Mouse (Mus musculus) cerebellum, postnatal 36 days (tissue): Measurements from ENCODE around the gene Rab5c.
A peak's percentile ranks its signal among the peaks of the same experiment; 100 is the strongest.

ENCODE experiments used
- DNase-seq, 2 experiments: peaks; one replicate each; pipeline ENCODE4 v3.0.0; 2021 to 2022; ENCODE audit warnings: mixed read lengths in 2 of 2

Gene Rab5c

DNA sequence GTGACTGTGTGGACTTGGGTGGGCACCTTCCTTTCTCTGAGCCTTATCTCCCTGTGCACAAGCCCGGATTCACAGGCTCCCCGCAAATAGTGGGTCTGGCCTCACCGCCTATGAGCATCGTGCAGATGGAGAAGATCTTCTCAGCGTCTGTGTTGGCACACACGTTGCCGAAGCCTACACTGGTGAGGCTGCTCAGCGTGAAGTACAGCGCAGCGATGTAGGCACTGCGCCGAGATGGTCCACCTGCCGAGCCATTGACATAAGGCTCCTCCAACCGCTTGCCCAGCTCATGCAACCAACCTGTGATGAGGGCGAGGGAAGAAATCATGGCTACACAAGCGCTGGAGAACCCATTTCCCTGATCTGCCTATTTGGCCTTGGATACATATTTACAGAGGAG is 12.1 kb upstream of the Rab5c start:
- no peak for DNase-seq

DNA sequence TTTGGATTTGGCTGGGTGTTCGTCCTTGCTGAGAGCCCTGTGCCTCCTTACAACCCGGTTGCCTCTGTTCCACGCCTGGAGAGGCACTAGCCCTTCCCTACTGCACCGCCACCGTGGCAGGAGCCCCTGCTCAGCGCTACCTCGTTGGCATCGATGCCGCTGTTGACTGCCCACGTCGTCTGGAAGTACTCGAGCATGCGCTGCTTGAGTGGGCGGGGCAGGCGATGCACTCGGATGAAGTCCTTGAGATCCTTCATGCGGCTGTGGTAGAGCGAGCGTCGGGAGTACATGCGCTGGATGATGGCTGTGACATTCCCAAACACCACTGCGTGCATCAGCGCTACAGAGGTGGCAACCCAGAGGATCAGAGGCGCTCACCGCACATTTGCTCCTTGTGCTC is 11.5 kb upstream of the Rab5c start:
- no peak for DNase-seq

DNA sequence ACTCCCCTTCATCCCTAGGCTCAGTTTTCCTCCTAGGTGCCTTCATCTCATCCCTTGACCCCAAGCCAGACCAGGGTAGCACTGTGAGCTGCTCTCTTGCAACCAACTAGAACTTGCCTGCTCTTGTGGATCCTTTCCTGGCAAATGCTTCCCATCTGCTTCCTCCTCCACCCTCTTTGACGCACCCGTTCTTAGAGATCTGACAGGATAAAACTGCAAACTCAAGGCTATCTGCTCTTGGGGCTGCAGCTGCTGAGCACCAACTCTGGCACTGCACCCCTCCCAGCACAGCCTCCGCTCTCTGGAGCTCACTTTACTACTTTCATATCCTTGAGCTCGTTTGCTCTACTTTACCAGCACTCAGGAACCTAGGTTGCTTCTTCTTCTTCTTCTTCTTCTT is 10.6 kb upstream of the Rab5c start:
- DNase-seq, result no peak

DNA sequence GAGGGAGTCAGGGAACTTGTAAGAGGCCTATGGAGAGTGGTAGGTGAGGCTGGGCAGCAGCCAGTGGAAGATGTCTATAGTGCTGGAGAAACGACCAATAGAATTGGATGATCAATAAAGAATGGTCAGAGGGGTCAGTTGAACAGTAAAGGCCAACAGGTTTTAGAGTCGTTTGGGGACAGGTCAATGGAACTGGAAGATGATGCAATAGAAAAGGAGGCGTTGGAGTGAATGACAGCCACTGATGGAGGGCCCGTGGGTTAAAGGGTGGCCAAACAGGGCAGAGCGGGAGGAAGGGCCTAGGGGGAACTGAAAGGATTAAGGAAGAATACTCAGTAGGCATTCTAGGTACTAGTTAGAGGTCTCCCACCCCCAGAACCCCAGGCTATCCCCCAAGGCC is 9.1 kb upstream of the Rab5c start:
- no peak for DNase-seq

DNA sequence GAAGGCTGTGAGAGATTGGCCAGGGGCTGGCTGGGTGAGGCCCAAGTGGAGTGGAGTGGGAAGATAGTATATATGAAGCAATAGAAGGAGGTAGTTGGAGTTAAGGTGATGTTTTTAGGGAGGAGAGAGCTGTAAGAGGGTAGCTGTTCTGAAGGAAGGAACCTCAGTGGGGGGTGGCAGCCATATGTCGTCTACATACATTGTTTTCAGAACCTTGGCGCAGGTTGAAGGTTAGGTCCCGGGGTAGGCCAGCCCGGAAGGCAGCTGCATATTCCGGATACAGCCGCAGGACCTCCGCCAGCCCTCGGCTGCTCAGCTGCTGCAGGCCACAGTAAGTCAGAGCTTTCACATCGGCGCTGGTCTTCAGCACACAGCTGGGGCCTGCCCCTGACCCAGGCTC is 8.5 kb upstream of the Rab5c start:
- DNase-seq, result no peak

DNA sequence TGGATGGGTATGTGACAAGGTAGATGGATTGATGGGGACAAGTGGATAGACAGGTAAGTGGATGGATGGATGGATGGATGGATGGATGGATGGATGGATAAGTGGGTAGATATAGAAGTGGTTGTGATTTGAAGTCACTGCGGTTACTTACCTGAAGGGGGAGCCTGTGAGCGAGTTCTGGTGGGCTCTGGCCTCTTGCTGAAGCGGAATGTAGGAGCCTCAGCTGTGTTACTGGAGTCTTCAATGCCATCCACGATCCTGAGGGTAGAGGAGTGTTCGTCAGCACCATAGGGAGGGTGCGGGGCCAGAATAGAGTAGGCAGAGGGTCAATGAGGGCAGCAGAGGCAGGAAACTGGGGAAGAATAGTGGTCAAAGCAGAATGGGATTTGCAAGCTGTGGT is 7.1 kb upstream of the Rab5c start:
- DNase-seq, result peak; percentile 62 to 67

DNA sequence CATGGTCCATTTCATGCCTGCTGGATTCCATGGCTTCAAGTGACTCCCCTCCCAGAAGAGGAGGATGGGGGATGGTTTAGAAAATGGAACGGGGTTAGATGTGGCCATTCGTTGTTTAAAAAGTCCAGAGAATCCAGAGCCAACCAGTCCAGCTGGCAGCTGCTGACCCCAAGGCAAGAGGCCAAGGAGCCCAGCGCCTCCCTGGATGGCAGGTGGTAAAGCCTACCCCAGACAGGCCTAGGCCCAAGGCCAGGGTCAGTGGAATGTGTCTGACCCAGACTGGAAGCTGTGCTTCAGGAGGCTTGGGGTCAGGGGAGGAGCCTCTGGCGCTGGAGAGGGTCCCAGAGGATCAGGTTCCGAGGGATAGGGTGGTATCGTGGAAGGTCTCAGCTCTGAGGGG is 3.3 kb upstream of the Rab5c start:
- no peak for DNase-seq

DNA sequence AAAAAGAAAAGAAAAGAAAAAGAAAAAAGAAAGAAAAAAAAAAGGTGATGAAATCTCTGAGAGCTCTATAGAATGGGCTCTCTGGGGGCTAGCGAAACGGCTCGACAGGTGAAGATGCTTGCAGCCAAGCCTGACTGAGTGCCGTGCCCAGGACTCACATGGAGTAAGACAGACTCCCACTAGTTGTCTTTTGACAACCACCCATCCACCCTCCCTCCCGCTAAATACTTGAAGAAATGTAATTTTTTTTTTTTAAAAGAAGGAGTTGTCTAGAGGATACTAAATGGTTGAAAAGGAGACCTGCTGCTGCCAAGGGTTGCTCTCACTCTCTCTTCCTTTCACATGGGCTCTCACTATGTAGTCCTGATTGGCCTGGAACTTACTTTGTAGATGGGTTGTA is 734 bp upstream of the Rab5c start:
- DNase-seq, result no peak

DNA sequence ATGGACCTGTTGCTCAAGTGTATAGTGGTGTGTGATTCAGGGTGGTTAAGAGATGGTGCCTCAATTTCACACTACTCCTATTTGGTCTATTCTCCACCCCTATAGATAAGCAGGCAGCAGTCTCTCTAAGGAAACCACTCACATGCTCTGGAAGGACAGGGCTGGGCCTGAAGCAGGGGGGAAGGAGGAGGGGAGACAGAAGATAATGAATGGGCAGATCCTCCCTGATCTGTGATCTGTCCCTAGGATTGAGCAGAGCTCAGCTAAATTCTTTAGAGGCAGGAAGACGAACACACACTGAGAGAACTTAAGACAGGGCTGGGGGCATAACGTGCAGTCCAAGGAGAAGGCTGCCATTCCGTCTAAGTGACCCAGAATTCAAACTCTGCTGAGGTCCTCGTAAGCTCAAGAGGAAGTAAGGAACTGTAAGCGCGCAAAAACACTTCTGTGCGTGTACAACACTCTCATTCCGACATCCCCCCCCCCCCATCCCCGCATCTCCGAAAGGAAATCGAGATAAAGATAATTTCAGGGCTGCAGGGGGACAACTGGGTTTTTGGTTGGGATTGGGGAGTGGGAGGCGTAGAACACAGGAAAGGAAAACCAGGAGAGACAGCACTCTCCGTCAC is 796 bp downstream of the Rab5c start:
- no peak for DNase-seq

DNA sequence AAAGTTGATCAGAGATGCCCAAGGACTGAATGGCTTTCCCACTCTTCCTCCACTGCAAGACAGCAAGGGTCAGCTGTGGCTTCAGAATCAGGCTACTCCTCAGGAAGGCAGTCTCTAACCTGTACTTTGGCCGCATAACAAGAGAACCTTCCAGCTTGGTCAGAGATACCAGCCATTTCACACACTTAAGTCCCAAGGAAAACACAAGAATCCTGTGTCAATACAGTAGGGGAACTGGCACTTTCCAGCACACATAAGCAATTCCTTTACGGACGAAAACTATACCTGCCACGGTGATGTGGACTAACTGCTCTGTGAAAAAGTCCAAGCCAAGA is 1.3 kb downstream of the Rab5c start:
- no peak for DNase-seq

DNA sequence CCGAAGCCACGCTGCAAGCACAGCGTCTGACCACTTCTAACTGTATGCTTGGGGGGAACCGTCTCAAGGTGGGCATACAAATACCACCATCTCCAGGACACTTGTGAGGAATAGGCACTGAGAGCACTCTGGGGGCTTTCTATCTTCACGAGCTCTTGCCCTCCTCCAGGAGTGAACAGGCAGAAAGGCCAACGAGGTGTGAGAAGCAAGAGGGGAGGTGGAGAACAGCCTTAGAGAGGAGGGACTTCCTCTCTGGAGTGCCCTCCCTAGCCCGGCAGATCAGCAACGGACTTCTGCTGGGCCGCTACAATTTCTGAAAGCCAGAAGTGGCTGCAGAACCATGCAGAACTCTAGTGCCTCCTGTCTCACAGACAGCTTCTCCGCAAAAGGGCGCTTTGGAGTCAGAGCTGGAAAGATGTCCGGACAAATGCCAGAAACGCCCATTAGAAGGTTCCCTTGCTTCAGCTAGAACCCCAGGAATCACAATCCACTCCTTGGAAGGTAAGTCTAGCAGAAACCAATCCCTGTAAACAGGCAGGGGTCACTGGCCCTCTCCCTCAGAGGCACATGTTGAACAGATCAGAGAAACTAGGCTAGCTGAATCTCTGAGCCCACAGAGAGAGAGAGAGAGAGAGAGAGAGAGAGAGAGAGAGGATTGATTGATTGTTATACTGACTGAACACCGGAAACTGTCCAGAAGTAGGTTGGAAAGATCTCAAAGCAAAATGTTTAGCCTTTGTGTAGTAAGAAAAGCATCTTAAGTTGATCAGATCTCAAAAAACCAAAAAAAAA is 1.9 kb downstream of the Rab5c start:
- DNase-seq, result no peak

DNA sequence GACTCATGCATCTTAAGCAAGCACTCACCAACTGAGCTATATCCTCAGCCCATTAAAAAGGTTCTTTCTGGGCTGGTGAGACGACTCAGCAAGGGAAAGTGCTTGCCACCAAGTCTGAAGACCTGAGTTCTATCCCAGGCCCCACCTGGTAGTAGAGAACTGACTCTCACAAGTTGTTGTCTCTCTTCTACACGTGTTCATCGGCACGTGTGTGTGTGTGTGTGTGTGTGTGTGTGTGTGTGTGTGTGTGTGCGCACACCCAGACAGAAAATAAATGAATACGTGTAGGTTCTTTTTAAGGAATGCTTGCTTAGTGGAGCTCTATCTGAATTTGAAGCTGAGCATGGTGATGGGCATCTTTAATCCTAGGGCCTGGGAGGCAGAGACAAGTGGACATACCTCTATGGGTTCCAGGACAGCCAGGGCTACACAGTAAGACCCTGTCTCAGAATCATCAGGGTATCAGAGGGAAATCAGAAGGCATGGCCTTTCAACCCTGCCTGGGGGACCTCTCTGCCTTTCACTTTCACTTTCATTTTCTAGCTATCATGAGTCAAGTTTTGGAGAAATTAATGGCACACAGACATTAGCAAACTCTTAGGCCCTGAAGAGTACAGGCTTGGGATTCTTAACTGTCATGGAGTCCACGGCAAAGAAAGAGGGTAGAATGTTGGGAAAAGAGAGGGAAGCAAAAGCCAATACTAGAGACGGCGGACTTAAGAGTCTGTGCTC is 2.7 kb downstream of the Rab5c start:
- DNase-seq, result no peak

DNA sequence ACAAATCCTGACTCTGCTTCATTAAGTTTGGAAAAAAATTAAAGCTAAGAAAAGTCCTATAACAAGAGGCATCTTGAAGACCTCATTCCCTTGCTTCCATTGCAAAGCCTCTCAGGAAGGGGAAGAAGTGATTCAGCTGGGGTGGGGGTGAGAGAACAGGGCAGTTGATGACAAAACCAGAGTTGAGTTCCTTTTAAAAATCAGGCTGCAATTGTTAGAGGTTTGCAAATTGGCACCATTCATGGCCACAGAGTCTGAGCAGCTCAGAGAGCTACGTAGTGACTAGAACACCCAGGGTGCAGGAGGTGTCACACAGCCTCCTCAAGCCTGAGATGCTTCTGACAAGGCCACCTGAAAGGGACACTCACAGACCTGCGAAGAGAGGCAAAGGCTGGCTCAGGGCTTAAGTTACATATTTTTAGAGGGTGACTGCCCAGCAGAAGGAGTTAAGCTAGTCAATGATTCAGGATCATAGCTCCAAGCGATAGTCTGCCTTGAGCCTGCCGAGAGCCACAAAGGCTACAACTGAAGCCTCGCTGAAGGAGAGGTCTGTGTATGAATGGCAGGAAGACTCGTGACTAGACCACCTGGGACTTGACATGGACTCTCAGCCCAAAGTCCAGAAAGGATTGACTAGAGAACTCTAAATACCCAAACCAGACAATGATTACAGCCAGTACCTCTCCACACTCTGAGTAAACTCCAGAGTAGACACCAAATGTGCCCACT is 7.4 kb downstream of the Rab5c start:
- no peak for DNase-seq

DNA sequence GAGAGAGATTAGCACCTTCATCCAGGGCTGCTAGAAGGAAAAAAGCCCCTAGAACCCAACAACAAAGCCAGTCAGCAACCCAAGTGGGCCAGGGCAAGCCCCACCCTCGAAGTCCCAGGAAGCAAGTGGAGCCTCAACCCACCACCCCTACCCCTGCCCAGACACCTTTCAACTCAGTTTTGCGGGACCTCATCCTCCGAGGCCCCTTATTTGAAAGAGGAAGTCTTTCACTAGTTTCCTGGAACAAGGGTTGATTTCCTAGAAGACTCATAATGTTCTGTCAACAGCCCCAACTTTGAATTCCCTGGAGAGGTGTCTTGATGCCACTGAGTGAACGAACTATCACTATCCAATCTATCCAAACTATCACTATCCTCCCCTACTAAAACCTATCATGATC is 8.0 kb downstream of the Rab5c start:
- DNase-seq, result no peak

DNA sequence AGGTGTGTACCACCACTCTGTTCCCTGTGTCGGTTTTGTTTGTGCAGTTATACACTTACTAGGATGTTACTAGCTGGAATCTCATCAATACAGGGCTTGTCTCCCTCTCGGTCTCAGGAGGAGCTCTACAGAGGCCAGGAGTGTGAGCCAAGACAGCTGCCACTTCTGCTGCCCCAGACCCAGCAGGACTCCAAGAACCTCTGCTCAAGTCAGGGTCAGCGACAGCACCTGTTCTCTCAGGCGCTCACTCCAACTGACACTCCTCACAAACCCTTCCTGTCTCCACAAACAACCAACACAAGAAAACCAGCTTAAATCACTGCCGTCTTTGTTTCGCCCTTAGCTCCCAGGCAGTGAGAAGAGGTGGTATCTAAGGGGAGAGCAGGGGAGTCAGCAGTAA is 9.4 kb downstream of the Rab5c start:
- no peak for DNase-seq

DNA sequence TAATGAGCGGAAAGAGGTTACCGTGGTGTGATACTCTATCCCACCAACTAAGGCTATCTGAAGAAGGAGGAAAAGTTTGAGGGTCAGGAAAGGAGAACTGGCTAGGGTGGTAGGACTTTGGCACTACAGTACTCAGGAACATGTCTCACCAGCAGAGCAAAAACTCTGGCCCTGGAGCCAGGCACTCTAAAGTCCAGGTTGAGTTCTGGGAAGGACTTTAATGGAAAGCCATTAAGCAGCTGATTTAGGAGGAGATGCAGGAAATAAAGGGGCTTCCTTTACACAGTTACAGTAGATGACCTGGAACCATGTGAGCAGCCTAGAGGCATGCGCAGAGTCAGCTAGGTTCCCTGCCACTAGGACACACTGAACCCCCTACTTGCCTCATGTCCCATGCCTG is 10.8 kb downstream of the Rab5c start:
- DNase-seq, result no peak

DNA sequence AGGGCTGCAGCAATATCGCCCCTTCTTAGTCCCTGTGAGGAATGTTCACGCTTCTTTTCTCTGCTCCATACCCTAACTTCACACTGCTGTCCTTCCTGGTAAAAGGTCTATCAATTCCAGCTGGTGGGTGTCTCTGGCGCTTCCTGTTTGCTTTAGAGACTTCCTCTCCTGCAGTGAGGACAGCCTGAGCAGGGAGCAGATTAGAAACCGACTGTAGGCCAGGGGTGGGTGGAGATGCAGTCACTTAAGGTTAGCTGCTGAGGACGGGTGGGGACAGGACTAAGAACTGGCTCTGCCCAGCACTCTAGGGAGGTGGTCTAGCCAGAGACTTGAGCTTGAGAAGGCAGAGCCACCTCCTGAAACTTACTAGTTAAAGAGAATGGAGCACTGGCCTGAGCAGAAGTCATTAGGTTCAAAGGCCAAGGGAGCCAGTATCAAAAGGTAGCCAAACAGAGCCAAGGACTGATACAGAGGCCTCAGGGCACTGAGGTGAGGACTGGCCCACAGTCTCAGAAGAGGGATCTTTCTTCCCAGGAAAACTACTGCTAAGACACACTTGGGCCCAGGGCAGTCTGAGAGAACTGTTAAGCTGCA is 13.0 kb downstream of the Rab5c start:
- no peak for DNase-seq

DNA sequence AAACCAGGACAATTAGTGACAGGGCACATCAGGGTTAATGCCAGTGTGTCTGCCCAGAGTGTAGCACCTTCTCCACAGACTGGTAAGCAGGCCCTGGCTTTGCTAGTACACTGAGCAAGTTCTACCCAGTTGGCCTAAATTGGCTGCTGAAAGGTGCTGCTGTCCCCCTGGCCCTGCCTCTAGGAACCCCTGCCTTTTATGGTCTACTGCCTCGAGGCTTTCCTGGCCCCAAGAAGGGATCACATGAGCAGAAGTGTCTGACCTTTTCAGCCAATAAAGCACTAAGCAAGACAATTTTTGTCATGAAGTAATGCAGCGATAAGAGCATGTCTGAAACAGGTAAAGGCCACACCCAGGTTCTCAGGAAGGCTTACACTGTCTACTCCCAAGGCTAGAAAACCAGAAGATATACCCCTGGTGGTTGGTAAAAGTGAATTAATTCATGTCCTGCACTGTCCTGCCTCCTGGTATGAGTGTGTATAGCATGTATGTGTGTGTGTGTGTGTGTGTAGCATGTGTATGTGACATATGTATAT is 15.5 kb downstream of the Rab5c start:
- DNase-seq, result no peak

DNA sequence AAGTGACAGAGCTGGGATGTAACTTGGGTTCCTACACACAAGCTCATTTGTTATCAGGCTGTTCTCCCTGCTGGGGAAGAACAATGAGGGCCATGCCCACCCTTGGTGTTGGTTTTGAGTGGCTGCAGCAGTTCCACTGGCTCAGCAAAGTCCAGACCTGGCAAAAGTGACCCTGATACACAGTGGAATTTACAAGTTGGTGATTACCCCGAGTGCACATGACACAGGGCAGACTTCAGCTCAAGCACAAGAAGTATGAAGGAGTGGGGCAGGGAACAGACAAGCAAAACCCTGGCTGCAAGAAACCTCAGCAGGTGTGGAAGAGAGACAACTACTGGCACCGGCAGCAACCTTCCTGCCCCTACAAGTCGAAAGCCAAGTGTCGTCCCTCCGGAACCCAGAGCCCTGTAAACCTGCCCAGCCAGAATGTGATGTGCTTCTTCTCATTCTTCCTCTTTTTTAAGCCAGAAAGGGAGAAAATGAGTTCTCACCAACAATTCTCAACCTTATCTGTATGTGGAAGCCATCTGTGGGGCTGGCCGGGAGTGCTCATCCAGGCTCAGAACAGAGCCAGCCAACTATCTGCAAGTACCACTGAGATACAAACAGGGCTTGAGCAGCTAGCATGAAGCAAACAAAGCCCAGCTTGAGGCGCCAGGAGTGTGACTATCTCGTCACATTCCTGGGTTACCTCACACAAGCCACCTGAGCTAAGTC is 16.1 kb downstream of the Rab5c start:
- no peak for DNase-seq

DNA sequence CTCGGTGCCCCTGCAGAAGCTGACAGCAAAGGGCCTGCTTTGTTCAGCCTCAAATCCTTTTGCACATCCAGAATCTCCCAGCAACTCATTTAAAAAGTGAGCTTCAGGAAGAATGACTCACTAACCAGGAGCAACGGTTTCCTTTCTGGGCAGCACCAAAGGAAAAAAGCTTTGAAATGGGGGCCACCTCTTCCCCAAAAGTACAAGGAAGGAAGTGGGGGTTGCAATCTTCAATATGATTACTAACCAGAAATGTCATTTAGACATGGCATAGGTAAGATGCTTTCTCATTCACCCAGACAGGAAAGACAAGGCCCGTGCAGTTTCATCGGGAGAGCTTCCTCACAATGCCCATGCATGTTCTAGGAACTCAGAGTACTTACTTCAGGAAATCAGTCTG is 16.8 kb downstream of the Rab5c start:
- DNase-seq, result no peak

DNA sequence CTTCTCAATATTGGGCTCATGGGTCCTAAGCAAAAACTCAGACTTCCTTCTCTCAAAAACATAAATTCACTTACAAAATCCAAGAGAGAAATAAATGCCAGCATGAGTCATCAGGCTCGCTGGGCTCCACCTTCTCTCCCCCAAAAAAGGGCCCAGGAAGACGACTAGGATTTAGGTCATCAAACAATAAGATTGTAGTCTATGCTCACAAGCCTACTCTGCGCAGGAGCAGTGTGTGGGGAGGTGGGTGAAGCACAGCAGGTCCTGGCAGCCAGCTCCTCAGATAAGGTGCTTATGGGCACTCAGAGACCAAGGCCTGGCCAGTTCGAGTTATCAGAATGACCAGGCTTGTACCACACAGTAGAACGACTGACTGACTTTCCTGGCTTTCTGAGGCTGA is 17.7 kb downstream of the Rab5c start:
- no peak for DNase-seq

DNA sequence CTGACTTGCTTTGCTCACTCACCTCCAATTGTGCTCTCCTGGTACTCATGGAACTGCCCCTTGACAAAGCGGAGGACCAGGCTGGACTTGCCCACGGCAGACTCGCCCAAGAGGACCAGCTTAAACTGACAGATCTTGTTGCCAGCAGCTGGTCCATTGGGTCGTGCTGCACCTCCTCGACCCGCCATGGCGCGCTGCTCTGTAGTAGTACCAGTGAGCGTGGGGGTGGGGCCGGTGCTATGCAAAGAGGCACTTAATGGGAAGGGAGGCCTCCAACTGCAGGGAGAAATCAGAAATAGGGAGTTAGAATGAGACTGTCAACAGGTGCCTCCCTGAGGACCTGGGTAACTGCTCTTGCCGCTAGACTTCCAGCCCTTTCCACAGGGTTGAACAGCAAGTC is 18.1 kb downstream of the Rab5c start:
- DNase-seq, result no peak
